Mouse (Mus musculus): Measurements from ENCODE around the gene Echdc3.

Echdc3 gene

GRCm38 (mm10) chr2:6220141-6220805, 7.4 kb upstream of the Echdc3 start:
- DNase-seq = peak; percentile 88

DNA sequence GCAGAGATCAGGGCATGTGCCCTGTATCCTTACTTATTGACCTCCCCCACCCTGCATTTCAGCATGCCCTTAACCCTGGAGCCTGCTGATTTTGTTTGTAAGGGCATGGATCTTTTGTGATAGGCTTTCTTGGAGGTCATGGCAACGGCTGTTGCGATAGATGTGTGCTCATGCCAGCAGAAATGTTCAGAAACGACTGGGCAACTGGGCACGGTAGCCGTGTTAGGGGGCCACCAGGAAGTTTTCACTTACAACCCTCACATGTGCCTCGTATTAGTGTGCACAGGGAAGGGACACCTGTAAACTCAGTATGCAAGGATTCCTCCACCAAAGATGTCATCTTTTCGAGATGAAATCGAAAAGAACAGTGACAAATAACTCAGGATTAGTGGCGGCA, 508 bp downstream of the Echdc3 start:
- no peak for DNase-seq

GRCm38 (mm10) chr2:6210840-6211239, 2.0 kb downstream of the Echdc3 start:
- DNase-seq = no peak

GRCm38 (mm10) chr2:6209746-6210145, 3.1 kb downstream of the Echdc3 start:
- DNase-seq = no peak

DNA sequence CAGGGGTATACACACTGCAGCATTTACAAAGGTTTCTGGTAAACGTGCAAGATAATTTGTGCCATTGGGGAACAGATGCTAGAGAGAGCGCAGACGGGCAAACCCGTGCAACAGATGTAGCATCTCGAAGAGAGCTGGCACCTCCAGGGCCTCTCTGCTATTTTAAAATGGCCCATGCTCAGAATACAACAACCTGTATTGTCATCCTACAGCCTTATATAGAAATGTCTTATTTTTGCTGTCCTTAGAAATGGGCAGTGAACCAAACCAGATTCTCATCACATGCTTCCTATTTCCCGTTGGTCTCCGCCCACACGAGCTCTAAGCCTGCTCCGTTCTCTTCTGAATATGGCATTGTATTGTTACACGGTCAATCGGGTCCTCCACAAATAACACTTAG, 3.7 kb downstream of the Echdc3 start:
- no peak for DNase-seq

GRCm38 (mm10) chr2:6207736-6208135, 5.1 kb downstream of the Echdc3 start:
- no peak for DNase-seq

GRCm38 (mm10) chr2:6196363-6196973, 16.4 kb downstream of the Echdc3 start:
- peak; percentile 37 for DNase-seq

DNA sequence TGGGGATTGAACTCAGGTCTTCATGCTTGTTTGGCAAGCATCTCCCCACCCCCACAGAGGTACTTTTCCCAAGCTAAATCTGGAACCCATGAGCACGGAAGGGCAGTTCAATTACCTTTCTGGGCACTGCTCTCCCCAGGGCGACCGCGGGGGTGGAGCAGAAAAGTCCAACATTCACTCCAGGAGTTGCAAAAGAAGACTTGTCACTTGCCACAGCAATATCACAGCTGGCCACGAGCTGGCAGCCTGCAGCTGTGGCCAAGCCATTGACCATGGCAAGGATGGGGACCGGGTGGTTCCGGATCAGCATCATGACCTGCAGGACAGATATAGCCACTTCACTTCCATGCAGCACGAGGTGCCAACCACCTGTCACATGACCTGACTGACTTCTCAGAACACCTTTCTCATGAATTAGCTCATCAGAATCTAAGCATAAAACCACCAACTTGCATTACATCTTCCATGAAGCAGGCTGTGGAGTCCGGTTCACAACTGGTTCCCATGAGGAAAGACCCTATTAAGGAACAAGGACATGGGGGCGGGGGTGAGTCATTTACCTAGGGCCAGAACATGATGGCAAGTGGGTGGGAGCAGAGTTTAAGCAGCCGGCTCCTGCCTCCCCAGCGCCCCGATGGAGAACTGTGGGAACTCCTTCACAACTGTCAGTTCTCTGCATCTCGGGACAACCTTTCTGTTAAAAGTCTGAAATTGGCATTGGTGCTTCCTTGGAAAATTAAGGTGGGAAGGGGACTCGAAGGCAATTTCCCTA, 17.2 kb downstream of the Echdc3 start:
- DNase-seq = peak; percentile 37

- no peak for DNase-seq
Measured at GRCm38 (mm10) chr2:6194497-6194896, 18.3 kb downstream of the Echdc3 start.

DNA sequence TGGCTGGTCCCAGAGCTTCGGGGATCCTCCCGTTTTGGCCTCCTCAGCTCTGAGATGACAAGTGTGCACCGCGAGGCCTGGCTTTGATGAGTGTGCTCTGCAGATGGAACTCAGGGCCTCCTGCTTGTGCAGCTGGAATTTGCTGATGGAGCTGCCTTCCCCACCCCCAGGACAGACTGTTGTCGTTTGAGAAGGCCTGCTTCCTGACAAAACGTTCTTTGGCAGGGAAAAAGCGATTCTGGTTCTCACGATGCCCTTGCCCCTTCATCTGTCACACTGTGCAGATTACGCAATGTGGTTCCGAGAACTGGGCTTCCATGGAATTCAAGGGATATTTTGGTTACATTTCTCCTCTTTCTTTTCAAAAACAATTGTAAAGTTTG, 19.3 kb downstream of the Echdc3 start:
- peak; percentile 70 for DNase-seq

DNA sequence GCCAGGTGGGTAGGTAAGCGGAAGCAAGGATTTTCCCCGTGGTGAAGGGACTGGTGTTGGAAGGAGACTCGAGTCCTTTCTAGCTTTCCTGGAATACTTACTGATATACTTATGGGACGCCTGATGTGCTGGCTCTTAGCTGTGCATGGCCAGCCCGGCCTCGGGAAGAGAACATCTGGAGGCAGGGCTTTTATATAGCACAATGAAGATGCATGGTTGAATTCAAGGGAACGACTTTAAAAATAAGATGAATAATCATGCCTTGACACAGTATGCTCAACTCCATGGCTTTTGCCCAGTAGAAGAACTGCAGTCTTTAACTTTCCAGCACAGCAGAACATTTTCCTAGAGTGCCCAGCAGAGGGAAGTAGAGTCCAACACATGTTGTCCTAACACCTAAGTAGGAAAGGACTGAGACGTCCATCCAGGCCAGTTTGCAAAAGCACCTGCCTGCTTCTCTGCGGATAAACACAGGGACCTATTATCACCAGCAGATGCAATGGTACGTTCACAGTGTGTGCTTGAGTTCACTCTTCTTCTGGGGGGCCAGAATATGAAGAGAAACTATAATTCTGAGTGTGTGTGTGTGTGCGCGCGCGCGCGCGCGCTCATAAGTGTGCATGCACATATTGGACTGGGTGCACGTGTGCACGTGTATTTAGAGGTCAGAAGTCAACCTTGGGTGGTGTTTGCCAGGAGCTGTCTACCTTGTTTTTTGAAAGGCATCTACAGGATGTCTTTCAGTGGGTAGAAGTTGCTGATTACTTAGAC, 19.8 kb downstream of the Echdc3 start:
- peak; percentile 79 for DNase-seq

- no peak for DNase-seq
Measured at GRCm38 (mm10) chr2:6190036-6190435, 22.8 kb downstream of the Echdc3 start.

- DNase-seq = no peak
Measured at GRCm38 (mm10) chr2:6189675-6189998, 23.2 kb downstream of the Echdc3 start.

GRCm38 (mm10) chr2:6188891-6189674, 23.8 kb downstream of the Echdc3 start:
- no peak for DNase-seq

DNA sequence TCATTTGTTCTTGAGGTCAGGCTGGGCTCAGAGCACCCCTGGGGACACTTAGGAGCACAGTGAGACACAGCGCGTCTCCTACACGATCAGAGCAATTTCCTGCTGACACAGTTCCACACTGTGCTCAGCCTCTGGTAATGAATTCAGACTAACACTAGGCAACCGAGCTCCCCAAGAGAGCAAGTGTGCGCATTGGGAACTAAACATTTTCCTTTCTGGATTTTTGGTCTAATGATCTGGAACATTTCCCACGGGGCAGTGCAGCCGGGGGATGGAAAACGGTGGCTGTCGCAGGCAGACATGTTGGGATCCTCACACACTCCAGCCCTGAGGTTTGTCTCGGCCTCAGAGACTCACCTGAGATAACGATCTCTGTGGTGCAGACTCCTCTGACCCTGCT, 25.4 kb downstream of the Echdc3 start:
- no peak for DNase-seq

- DNase-seq = no peak
Measured at GRCm38 (mm10) chr2:6186913-6187312, 25.9 kb downstream of the Echdc3 start.

GRCm38 (mm10) chr2:6179749-6180117, 33.1 kb downstream of the Echdc3 start:
- DNase-seq = no peak

DNA sequence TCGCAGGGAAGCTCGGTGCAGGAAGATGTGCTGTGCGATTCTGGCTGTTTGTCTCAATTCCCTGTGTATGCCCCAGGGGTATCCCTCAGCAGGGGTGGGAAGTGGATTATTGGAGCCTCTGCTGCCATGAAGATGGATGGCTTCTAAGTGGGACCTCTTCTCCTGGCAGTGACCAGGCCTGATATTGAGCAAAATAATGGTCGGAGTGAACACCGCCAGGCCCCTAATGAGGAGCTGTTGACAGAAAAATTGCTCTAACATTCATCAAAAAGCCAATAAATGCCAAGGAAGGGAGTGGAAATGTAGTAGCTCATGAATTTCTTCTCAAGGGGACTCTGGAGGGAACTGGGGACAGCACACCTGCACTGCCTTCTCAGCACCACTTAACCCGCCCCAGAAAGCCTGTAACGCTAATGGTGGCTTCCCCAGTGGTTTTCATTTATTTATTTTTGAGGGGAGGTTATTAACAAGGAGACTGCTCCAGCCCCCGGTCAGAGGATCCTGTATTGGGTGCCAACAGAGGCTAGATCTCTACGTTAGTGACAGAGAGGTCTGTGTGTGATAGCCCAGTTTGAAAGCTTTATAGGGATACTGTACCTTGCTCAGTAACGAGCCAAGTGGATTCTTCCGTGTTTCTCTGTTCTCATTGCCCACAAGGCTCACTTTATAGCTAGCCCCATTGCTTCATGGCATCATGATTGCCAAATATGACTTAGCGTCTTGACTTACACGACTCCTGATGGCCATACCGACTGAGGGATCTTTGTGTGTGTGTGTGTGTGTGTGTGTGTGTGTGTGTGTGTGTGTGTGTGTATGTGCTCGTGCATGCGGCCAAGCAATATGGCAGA, 33.7 kb downstream of the Echdc3 start:
- DNase-seq = no peak

DNA sequence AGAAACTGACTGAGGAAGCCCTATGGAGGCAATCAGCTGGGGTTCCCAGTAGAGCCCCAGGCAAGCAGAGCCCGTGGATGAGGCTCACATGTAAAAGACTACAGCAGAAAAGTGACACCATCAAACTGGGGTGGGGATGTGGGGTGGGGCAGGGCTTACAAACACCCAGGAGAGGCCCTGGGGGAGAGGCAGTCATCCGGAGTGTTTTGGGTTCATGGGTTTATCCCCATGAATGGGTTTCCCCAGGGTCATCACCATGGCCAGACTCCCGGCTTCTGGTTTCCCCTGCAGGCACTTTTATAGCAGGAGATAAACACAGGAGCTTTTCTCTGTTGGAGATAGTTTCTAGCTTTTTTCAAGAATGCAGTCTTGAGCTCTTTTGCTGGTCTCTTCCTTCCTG, 39.8 kb downstream of the Echdc3 start:
- no peak for DNase-seq

DNA sequence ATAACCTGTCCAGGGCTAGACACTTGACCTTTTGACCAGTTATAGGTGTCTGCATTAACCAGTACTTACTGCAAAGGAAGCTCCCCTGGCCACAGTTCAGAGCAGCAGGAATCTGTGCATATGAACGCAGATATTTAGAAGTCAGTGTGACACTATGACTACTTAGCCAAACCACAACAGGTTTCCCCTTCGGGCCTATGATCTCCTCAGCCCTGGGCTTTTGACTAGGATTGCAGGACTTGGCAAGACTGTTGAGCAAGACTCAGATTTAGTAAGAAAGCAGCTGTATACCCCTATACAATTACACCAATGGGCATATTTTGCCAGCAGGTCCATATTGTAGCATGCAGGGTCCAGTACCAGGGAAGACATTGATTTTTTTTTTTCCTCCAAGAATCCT, 44.3 kb downstream of the Echdc3 start:
- no peak for DNase-seq

GRCm38 (mm10) chr2:6167843-6168558, 44.8 kb downstream of the Echdc3 start:
- peak; percentile 91 for DNase-seq

Measured in lung, postnatal 14 days (tissue).